Mouse (Mus musculus): ENCODE measurements around the gene Slit3.

- TF ChIP-seq CTCF (IDR thresholded peaks at IDR 0.05) (no peak), EP300 (IDR thresholded peaks at IDR 0.05) (no peak)
Measured at GRCm38 (mm10) chr11:35601652-35602240, 480.7 kb downstream of the Slit3 start.

Data from lung, postnatal 0 days (tissue).